Comparison of ENCODE assay signal across 13 mouse cellular contexts in the genomic region with DNA sequence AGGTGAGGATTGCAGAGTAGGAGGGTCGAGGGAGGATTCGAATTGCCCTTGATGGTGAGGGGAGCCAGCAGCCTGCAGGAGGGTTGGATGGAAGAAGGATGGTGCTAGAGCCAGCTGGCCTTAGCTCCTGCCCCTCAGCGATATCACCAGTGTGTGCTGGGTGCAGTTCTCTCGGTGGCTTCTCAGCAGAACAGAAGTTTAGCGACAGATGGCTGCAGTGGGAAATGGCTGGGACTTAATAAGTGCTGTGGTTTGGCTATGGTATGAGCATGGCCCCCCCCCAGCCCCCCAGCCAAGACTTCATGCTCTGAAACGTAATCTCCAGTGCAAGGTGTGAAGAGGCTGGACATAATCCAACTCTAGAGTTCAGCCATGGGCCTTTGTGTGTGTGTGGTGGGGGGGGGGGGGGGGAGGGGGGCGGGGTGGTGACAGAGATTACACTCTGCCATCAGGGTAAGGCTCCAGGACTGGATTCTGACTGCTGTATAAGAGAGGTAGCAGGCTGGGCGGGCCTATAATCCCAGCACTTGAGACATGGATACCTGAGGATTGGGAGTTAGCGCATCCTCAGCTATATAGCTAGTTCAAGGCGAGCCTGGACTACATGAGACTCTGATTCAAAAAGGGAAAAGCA.
DNase-seq lines count a peak whose midpoint lies in the region; ATAC-seq and TF ChIP-seq lines count a peak whose summit lies in the region.
"Had no signal": no experiment of that assay in that cellular context is flagged by ENCODE, and none has a peak within 500 bp of the region (broad histone marks: within the 10 kb centered on the region; RNA-seq: fewer than 3 reads in every experiment).

No protein-coding gene starts in this region.

- TF ChIP-seq CTCF in intestine, postnatal 0 days (IDR thresholded peaks at IDR 0.05; ENCODE audit: low read depth): no peak

- WGBS in hindbrain, embryonic 16.5 days: 52% methylated on average over 10 of the region's 10 CpGs
- WGBS in hindbrain, embryonic 13.5 days: 65% methylated on average over 9 of the region's 10 CpGs
- WGBS in midbrain, embryonic 11.5 days: 68% methylated on average over 9 of the region's 10 CpGs
- WGBS in midbrain, embryonic 13.5 days: 57% methylated on average over 10 of the region's 10 CpGs
- WGBS in embryonic facial prominence, embryonic 14.5 days: 62% methylated on average over 10 of the region's 10 CpGs
- 62% methylated on average over 10 of the region's 10 CpGs for WGBS in midbrain, embryonic 14.5 days
- 59% methylated on average over 10 of the region's 10 CpGs for WGBS in intestine, postnatal 0 days

- no peak overlapping the region for H3K4me2 ChIP-seq in hindbrain, embryonic 16.5 days (ENCODE audit: low read length)
- no peak overlapping the region for H3K4me2 ChIP-seq in hindbrain, embryonic 13.5 days
- H3K4me2 ChIP-seq in midbrain, embryonic 11.5 days: no peak overlapping the region
- H3K4me2 ChIP-seq in midbrain, embryonic 13.5 days (replicated peaks): no peak overlapping the region
- H3K4me2 ChIP-seq in embryonic facial prominence, embryonic 14.5 days (ENCODE audit: low read depth, low read length): no peak overlapping the region
- H3K4me2 ChIP-seq in midbrain, embryonic 14.5 days (ENCODE audit: low read length): no peak overlapping the region
- H3K4me2 ChIP-seq in intestine, postnatal 0 days (replicated peaks; ENCODE audit: low read depth): no peak overlapping the region
- H3K4me2 ChIP-seq: liver, embryonic 11.5 days; lung, embryonic 15.5 days; stomach, embryonic 15.5 days had no signal

- H3K9me3 ChIP-seq in hindbrain, embryonic 16.5 days (ENCODE audit: control insufficient read depth, low read length): no peaks in the 10 kb centered on the region
- H3K9me3 ChIP-seq in hindbrain, embryonic 13.5 days: no peaks in the 10 kb centered on the region
- H3K9me3 ChIP-seq in midbrain, embryonic 11.5 days (ENCODE audit: control insufficient read depth, low read length): no peaks in the 10 kb centered on the region
- no peaks in the 10 kb centered on the region for H3K9me3 ChIP-seq in midbrain, embryonic 13.5 days
- H3K9me3 ChIP-seq in embryonic facial prominence, embryonic 14.5 days (ENCODE audit: control insufficient read depth, low read length): no peaks in the 10 kb centered on the region
- H3K9me3 ChIP-seq in midbrain, embryonic 14.5 days (ENCODE audit: control insufficient read depth, low read length): no peaks in the 10 kb centered on the region
- no peaks in the 10 kb centered on the region for H3K9me3 ChIP-seq in intestine, postnatal 0 days (ENCODE audit: control insufficient read depth)
- H3K9me3 ChIP-seq: lung, embryonic 15.5 days; stomach, embryonic 15.5 days had no signal

- DNase-seq in midbrain, embryonic 11.5 days (ENCODE audit: low spot score, missing footprints): peak; percentile 73
- DNase-seq in embryonic facial prominence, embryonic 14.5 days (ENCODE audit: low spot score): peak; percentile 27
- peak; percentile 12 for DNase-seq in midbrain, embryonic 14.5 days
- no peak for DNase-seq in testis, postnatal 10 days (ENCODE audit: low spot score)
- DNase-seq: cerebellum, adult 9-11 months; spleen, adult 18-20 months had no signal

- no peak overlapping the region for H3K9ac ChIP-seq in hindbrain, embryonic 16.5 days (ENCODE audit: low read depth, low read length)
- H3K9ac ChIP-seq in hindbrain, embryonic 13.5 days: no peak overlapping the region
- H3K9ac ChIP-seq in midbrain, embryonic 11.5 days (ENCODE audit: low read length): no peak overlapping the region
- no peak overlapping the region for H3K9ac ChIP-seq in midbrain, embryonic 13.5 days (replicated peaks)
- H3K9ac ChIP-seq in embryonic facial prominence, embryonic 14.5 days (ENCODE audit: low read depth, low read length): no peak overlapping the region
- no peak overlapping the region for H3K9ac ChIP-seq in midbrain, embryonic 14.5 days (replicated peaks; ENCODE audit: low read length)
- no peak overlapping the region for H3K9ac ChIP-seq in intestine, postnatal 0 days (ENCODE audit: low read depth, low read length)
- H3K9ac ChIP-seq: lung, embryonic 15.5 days; stomach, embryonic 15.5 days had no signal

- no peaks in the 10 kb centered on the region for H3K27me3 ChIP-seq in hindbrain, embryonic 16.5 days (replicated peaks; ENCODE audit: control insufficient read depth, insufficient read depth, low read length)
- no peaks in the 10 kb centered on the region for H3K27me3 ChIP-seq in hindbrain, embryonic 13.5 days
- H3K27me3 ChIP-seq in midbrain, embryonic 11.5 days (ENCODE audit: control insufficient read depth, insufficient read depth, low read length): no peaks in the 10 kb centered on the region
- H3K27me3 ChIP-seq in midbrain, embryonic 13.5 days: no peaks in the 10 kb centered on the region
- H3K27me3 ChIP-seq in embryonic facial prominence, embryonic 14.5 days (replicated peaks; ENCODE audit: control insufficient read depth, insufficient read depth, low read length): no peaks in the 10 kb centered on the region
- H3K27me3 ChIP-seq in midbrain, embryonic 14.5 days (ENCODE audit: control insufficient read depth, insufficient read depth, low read length): no peaks in the 10 kb centered on the region
- H3K27me3 ChIP-seq in intestine, postnatal 0 days (replicated peaks; ENCODE audit: control insufficient read depth, insufficient read depth, low read length): no peaks in the 10 kb centered on the region
- H3K27me3 ChIP-seq: lung, embryonic 15.5 days; stomach, embryonic 15.5 days had no signal

- H3K4me1 ChIP-seq in hindbrain, embryonic 16.5 days (ENCODE audit: control insufficient read depth, insufficient read depth, low read depth, low read length): peaks cover 6% of the 10 kb centered on the region; the same call in 1 of the 2 replicates
- H3K4me1 ChIP-seq in hindbrain, embryonic 13.5 days (replicated peaks): no peaks in the 10 kb centered on the region
- 0 out of 2 replicates have a peak, but pooled peaks cover 2% of the 10 kb centered on the region for H3K4me1 ChIP-seq in midbrain, embryonic 11.5 days (ENCODE audit: control insufficient read depth, insufficient read depth, low read length)
- H3K4me1 ChIP-seq in midbrain, embryonic 13.5 days (replicated peaks): peaks cover 3% of the 10 kb centered on the region; the same call in 1 of the 2 replicates
- H3K4me1 ChIP-seq in embryonic facial prominence, embryonic 14.5 days (ENCODE audit: control insufficient read depth, insufficient read depth, low read length): no peaks in the 10 kb centered on the region
- H3K4me1 ChIP-seq in midbrain, embryonic 14.5 days (ENCODE audit: control insufficient read depth, insufficient read depth, low read length): no peaks in the 10 kb centered on the region
- H3K4me1 ChIP-seq in intestine, postnatal 0 days (replicated peaks; ENCODE audit: control insufficient read depth, insufficient read depth, low read length): no peaks in the 10 kb centered on the region
- H3K4me1 ChIP-seq: lung, embryonic 15.5 days; stomach, embryonic 15.5 days had no signal

- no peak overlapping the region for H3K4me3 ChIP-seq in hindbrain, embryonic 16.5 days (ENCODE audit: low read length)
- no peak overlapping the region for H3K4me3 ChIP-seq in hindbrain, embryonic 13.5 days
- no peak overlapping the region for H3K4me3 ChIP-seq in midbrain, embryonic 11.5 days (ENCODE audit: low read depth, low read length)
- no peak overlapping the region for H3K4me3 ChIP-seq in midbrain, embryonic 13.5 days (replicated peaks)
- H3K4me3 ChIP-seq in embryonic facial prominence, embryonic 14.5 days (ENCODE audit: low read depth, low read length): no peak overlapping the region
- no peak overlapping the region for H3K4me3 ChIP-seq in midbrain, embryonic 14.5 days (replicated peaks; ENCODE audit: low read depth, low read length)
- H3K4me3 ChIP-seq in intestine, postnatal 0 days (ENCODE audit: low read depth, low read length): no peak overlapping the region
- H3K4me3 ChIP-seq: lung, embryonic 15.5 days; stomach, embryonic 15.5 days had no signal

- no peak overlapping the region for H3K27ac ChIP-seq in hindbrain, embryonic 16.5 days (ENCODE audit: low read depth, low read length)
- no peak overlapping the region for H3K27ac ChIP-seq in hindbrain, embryonic 13.5 days
- no peak overlapping the region for H3K27ac ChIP-seq in midbrain, embryonic 11.5 days (ENCODE audit: low read depth, low read length)
- no peak overlapping the region for H3K27ac ChIP-seq in midbrain, embryonic 13.5 days
- no peak overlapping the region for H3K27ac ChIP-seq in embryonic facial prominence, embryonic 14.5 days (replicated peaks; ENCODE audit: low read depth, low read length)
- no peak overlapping the region for H3K27ac ChIP-seq in midbrain, embryonic 14.5 days (replicated peaks; ENCODE audit: low read depth, low read length)
- H3K27ac ChIP-seq in intestine, postnatal 0 days (ENCODE audit: low read depth, low read length): no peak overlapping the region
- H3K27ac ChIP-seq: lung, embryonic 15.5 days; stomach, embryonic 15.5 days had no signal

- H3K36me3 ChIP-seq in hindbrain, embryonic 16.5 days (ENCODE audit: control insufficient read depth, insufficient read depth, low read length): no peaks in the 10 kb centered on the region
- H3K36me3 ChIP-seq in hindbrain, embryonic 13.5 days: no peaks in the 10 kb centered on the region
- no peaks in the 10 kb centered on the region for H3K36me3 ChIP-seq in midbrain, embryonic 11.5 days (ENCODE audit: control insufficient read depth, insufficient read depth, low read length)
- no peaks in the 10 kb centered on the region for H3K36me3 ChIP-seq in midbrain, embryonic 13.5 days
- H3K36me3 ChIP-seq in embryonic facial prominence, embryonic 14.5 days (ENCODE audit: control insufficient read depth, insufficient read depth, low read length): no peaks in the 10 kb centered on the region
- H3K36me3 ChIP-seq in midbrain, embryonic 14.5 days (ENCODE audit: control insufficient read depth, insufficient read depth, low read length): no peaks in the 10 kb centered on the region
- no peaks in the 10 kb centered on the region for H3K36me3 ChIP-seq in intestine, postnatal 0 days (ENCODE audit: control insufficient read depth, insufficient read depth)
- H3K36me3 ChIP-seq: lung, embryonic 15.5 days; stomach, embryonic 15.5 days had no signal

- ATAC-seq in hindbrain, embryonic 16.5 days: peak; percentile 56; the same call in 1 of the 2 replicates
- no peak for ATAC-seq in hindbrain, embryonic 13.5 days (ENCODE audit: low FRiP score)
- ATAC-seq in midbrain, embryonic 11.5 days (ENCODE audit: low FRiP score): no peak
- no peak for ATAC-seq in midbrain, embryonic 13.5 days
- ATAC-seq in embryonic facial prominence, embryonic 14.5 days (ENCODE audit: low read depth): peak; percentile 30; the same call in 1 of the 2 replicates
- ATAC-seq in midbrain, embryonic 14.5 days (ENCODE audit: low FRiP score, low TSS enrichment): no peak
- ATAC-seq in intestine, postnatal 0 days: no peak

Comparison
In these comparisons a context has a peak if more than half of its experiments do, and no peak if none do; other contexts are left out.
1. ATAC-seq: peak in hindbrain, embryonic 16.5 days (single experiment) and embryonic facial prominence, embryonic 14.5 days (single experiment); none in hindbrain, embryonic 13.5 days (single experiment), midbrain, embryonic 11.5 days (single experiment), midbrain, embryonic 13.5 days (single experiment), midbrain, embryonic 14.5 days (single experiment) and intestine, postnatal 0 days (single experiment).